Mouse (Mus musculus) neural tube, embryonic 13.5 days (tissue): ENCODE measurements at regions not wholly inside any gene's neighbourhood (a gene's known extent, or its start where the extent isn't known, plus 50 kb on each side); places are given as distances from the start of the nearest gene placed in this dataset.
"Not testable (repeated sequence)": the region's sequence is repeated elsewhere in the genome, so short reads cannot be mapped to it uniquely, and the experiment has no call there.

Experiments used
- ATAC-seq: fragments of 200-750 bp; cut with Nextera tagmentation; 2 replicates; pipeline ENCODE4 v1.8.0; 2017; ENCODE audit warnings: low read depth, mild to moderate bottlenecking, moderate TSS enrichment, moderate library complexity
- H3K27ac ChIP-seq: fragments of 300-500 bp; sonication (generic); replicated peaks from 2 replicates; pipeline ENCODE4 v1.5.1; 2015; ENCODE audit warnings: moderate library complexity, mild to moderate bottlenecking, inconsistent platforms
- H3K27me3 ChIP-seq: fragments of 300-500 bp; sonication (generic); 2 replicates; pipeline ENCODE4 v1.6.1; 2015; ENCODE audit warnings: mild to moderate bottlenecking, inconsistent platforms
- H3K36me3 ChIP-seq: fragments of 300-500 bp; sonication (generic); 2 replicates; pipeline ENCODE4 v1.6.1; 2015; ENCODE audit warnings: mild to moderate bottlenecking, inconsistent platforms
- H3K4me1 ChIP-seq: fragments of 300-500 bp; sonication (generic); replicated peaks from 2 replicates; pipeline ENCODE4 v1.6.1; 2015; ENCODE audit warnings: inconsistent platforms
- H3K4me2 ChIP-seq: fragments of 300-500 bp; sonication (generic); 2 replicates; pipeline ENCODE4 v1.6.1; 2015; ENCODE audit warnings: inconsistent platforms, mild to moderate bottlenecking, moderate library complexity
- H3K4me3 ChIP-seq: fragments of 300-500 bp; sonication (generic); 2 replicates; pipeline ENCODE4 v1.5.1; 2015; ENCODE audit warnings: mild to moderate bottlenecking, inconsistent platforms
- H3K9ac ChIP-seq: fragments of 300-500 bp; sonication (generic); 2 replicates; pipeline ENCODE4 v1.6.1; 2015; ENCODE audit warnings: moderate library complexity, mild to moderate bottlenecking, inconsistent platforms
- H3K9me3 ChIP-seq: fragments of 300-500 bp; sonication (generic); 2 replicates; pipeline ENCODE4 v1.6.1; 2016; ENCODE audit warnings: inconsistent platforms
- WGBS: fragments of 180-500 bp; shearing (Covaris S2); methylation state at CpG from one replicate; pipeline ENCODE4 v1.1.7; 2015; 5-methylcytosine and 5-hydroxymethylcytosine counted together

GRCm38 (mm10) chr8:20495542-20495941 is 119.2 kb upstream of the Gm21119 start:
- not testable (repeated sequence) for H3K4me1 ChIP-seq, H3K9ac ChIP-seq, ATAC-seq, H3K27me3 ChIP-seq, H3K4me3 ChIP-seq, H3K27ac ChIP-seq, H3K9me3 ChIP-seq, H3K4me2 ChIP-seq, H3K36me3 ChIP-seq
- no CpG with 5 or more reads among the region's 1 CpGs for WGBS

GRCm38 (mm10) chr8:20513920-20514319 is 100.8 kb upstream of the Gm21119 start:
- not testable (repeated sequence) for H3K36me3 ChIP-seq, H3K9ac ChIP-seq, H3K4me3 ChIP-seq, H3K4me1 ChIP-seq, ATAC-seq, H3K27me3 ChIP-seq, H3K27ac ChIP-seq, H3K4me2 ChIP-seq
- H3K9me3 ChIP-seq = peaks cover 16% of the 10 kb centered on the region
- 83% methylated on average over 1 of the region's 1 CpGs for WGBS

GRCm38 (mm10) chr8:20516324-20516830 is 98.3 kb upstream of the Gm21119 start:
- peaks cover 16% of the 10 kb centered on the region for H3K9me3 ChIP-seq
- ATAC-seq, H3K27me3 ChIP-seq, H3K4me3 ChIP-seq, H3K36me3 ChIP-seq, H3K4me2 ChIP-seq, H3K4me1 ChIP-seq, H3K9ac ChIP-seq, H3K27ac ChIP-seq: not testable (repeated sequence)
- 84% methylated on average over 3 of the region's 3 CpGs for WGBS

- H3K27me3 ChIP-seq, ATAC-seq, H3K27ac ChIP-seq, H3K9ac ChIP-seq, H3K4me3 ChIP-seq, H3K4me1 ChIP-seq, H3K4me2 ChIP-seq, H3K36me3 ChIP-seq: not testable (repeated sequence)
- H3K9me3 ChIP-seq = peaks cover 16% of the 10 kb centered on the region
- WGBS = 49% methylated on average over 1 of the region's 1 CpGs
These were observed 97.2 kb upstream of the Gm21119 start for GRCm38 (mm10) chr8:20517551-20517950.

- H3K27me3 ChIP-seq, H3K27ac ChIP-seq, ATAC-seq: not testable (repeated sequence)
These were observed 90.2 kb upstream of the Gm21119 start for GRCm38 (mm10) chr8:20524539-20524938.

GRCm38 (mm10) chr8:20529048-20529447 is 85.7 kb upstream of the Gm21119 start:
- ATAC-seq, H3K27ac ChIP-seq, H3K36me3 ChIP-seq, H3K4me3 ChIP-seq, H3K9ac ChIP-seq, H3K4me2 ChIP-seq, H3K27me3 ChIP-seq, H3K4me1 ChIP-seq, H3K9me3 ChIP-seq: not testable (repeated sequence)
- WGBS = no CpG with 5 or more reads among the region's 1 CpGs

More at GRCm38 (mm10) chr8:20524539-20524938, 90.2 kb upstream of the Gm21119 start:
- H3K9ac ChIP-seq, H3K4me1 ChIP-seq, H3K36me3 ChIP-seq, H3K4me3 ChIP-seq, H3K9me3 ChIP-seq, H3K4me2 ChIP-seq: not testable (repeated sequence)

- not testable (repeated sequence) for H3K4me1 ChIP-seq, H3K4me3 ChIP-seq
These were observed 75.7 kb upstream of the Gm21119 start for GRCm38 (mm10) chr8:20539031-20539430.

GRCm38 (mm10) chr8:20544084-20544483 is 70.6 kb upstream of the Gm21119 start:
- H3K36me3 ChIP-seq, H3K9ac ChIP-seq, H3K27me3 ChIP-seq, H3K4me3 ChIP-seq, H3K9me3 ChIP-seq, ATAC-seq, H3K4me2 ChIP-seq, H3K4me1 ChIP-seq, H3K27ac ChIP-seq: not testable (repeated sequence)
- WGBS = 88% methylated on average over 2 of the region's 2 CpGs

More at GRCm38 (mm10) chr8:20539031-20539430, 75.7 kb upstream of the Gm21119 start:
- not testable (repeated sequence) for H3K36me3 ChIP-seq, H3K9ac ChIP-seq, H3K27ac ChIP-seq, ATAC-seq, H3K4me2 ChIP-seq, H3K9me3 ChIP-seq, H3K27me3 ChIP-seq
- WGBS = 95% methylated on average over 4 of the region's 4 CpGs

- H3K4me2 ChIP-seq, ATAC-seq, H3K36me3 ChIP-seq, H3K4me1 ChIP-seq, H3K4me3 ChIP-seq, H3K27ac ChIP-seq, H3K9ac ChIP-seq, H3K27me3 ChIP-seq, H3K9me3 ChIP-seq: not testable (repeated sequence)
- 27% methylated on average over 1 of the region's 2 CpGs for WGBS
These were observed 69.4 kb upstream of the Gm21119 start for GRCm38 (mm10) chr8:20545347-20545746.

- H3K4me3 ChIP-seq, H3K36me3 ChIP-seq, H3K9me3 ChIP-seq, H3K4me1 ChIP-seq, H3K9ac ChIP-seq, ATAC-seq, H3K27ac ChIP-seq, H3K4me2 ChIP-seq, H3K27me3 ChIP-seq: not testable (repeated sequence)
- WGBS = 100% methylated on average over 1 of the region's 3 CpGs
These were observed 68.3 kb upstream of the Gm21119 start for GRCm38 (mm10) chr8:20546401-20546800.

GRCm38 (mm10) chr8:20550054-20550778 is 64.5 kb upstream of the Gm21119 start:
- not testable (repeated sequence) for H3K27me3 ChIP-seq, H3K36me3 ChIP-seq, H3K4me1 ChIP-seq, H3K9me3 ChIP-seq
- WGBS = 9% methylated on average over 64 of the region's 64 CpGs
- Histone ChIP-seq H3K4me2 (peak overlapping the region; percentile 53), H3K27ac (peak overlapping the region; percentile 84), H3K4me3 (peak overlapping the region; percentile 56), H3K9ac (peak overlapping the region; percentile 88)
- ATAC-seq = peak; percentile 100

GRCm38 (mm10) chr8:20556501-20557181 is 58.1 kb upstream of the Gm21119 start:
- not testable (repeated sequence) for H3K4me1 ChIP-seq, H3K9ac ChIP-seq, H3K9me3 ChIP-seq, H3K27me3 ChIP-seq, H3K36me3 ChIP-seq, H3K4me3 ChIP-seq, H3K27ac ChIP-seq, H3K4me2 ChIP-seq
- peak; percentile 51 for ATAC-seq
- WGBS = no CpG with 5 or more reads among the region's 6 CpGs

- WGBS = 81% methylated on average over 7 of the region's 8 CpGs
These were observed 57.5 kb upstream of the Gm21119 start for GRCm38 (mm10) chr8:20557184-20557583.

More at GRCm38 (mm10) chr8:20557184-20557583, 57.5 kb upstream of the Gm21119 start:
- Histone ChIP-seq H3K4me3 (peak overlapping the region; percentile 27), H3K4me2 (peak overlapping the region; percentile 40)
- not testable (repeated sequence) for H3K27me3 ChIP-seq, H3K9ac ChIP-seq, H3K27ac ChIP-seq, H3K9me3 ChIP-seq, H3K36me3 ChIP-seq, H3K4me1 ChIP-seq
- peak; percentile 84 for ATAC-seq
